Mouse (Mus musculus) cortical plate, adult 2 months (tissue): ENCODE measurements around the gene Fbxl17.

Source experiments
- CTCF ChIP-seq: fragments of 200-500 bp; IDR thresholded peaks from 2 replicates; pipeline ENCODE4 v1.5.1; 2011; ENCODE audit warnings: mild to moderate bottlenecking, control low read depth, low read length; ENCODE audit not compliant: insufficient read depth; ENCODE audit errors: extremely low read depth
- POLR2A ChIP-seq: fragments of 200-500 bp; IDR thresholded peaks from 2 replicates; pipeline ENCODE4 v1.6.1; 2011; ENCODE audit warnings: mild to moderate bottlenecking, low read length, control low read depth; ENCODE audit not compliant: insufficient read depth; ENCODE audit errors: extremely low read depth

DNA sequence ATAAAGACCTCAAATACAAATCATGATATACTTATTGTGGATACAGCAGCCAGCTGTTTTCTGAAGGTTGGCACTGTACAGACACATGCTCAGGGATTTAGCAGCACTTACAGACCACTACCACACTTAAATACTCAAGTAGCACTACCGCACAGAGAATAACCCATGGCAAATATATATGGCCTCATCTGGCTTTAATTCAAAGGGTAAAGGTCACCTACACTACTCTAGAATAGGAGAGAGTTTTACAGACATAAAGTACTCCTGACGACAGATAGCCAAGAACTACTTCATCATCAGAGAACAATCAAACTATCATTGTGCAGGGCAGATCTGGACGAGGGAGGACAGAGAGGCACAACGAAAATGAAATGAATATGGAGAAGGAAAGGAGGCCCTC lies 93.9 kb downstream of the Fbxl17 start:
- TF ChIP-seq POLR2A (no peak), CTCF (no peak)
